Mouse (Mus musculus): ENCODE results near the gene Kcnc1. TPM values are rescaled to one million over a fixed set of nuclear protein-coding genes. Genes with fewer than 3 reads are reported as not detected.

Gene Kcnc1
- polyA plus RNA-seq, 1 experiment from 2014 or later, result not detected

- H3K27ac ChIP-seq (replicated peaks in 1 of 2; ENCODE audit: control insufficient read depth in 1 of 2, insufficient read depth in 1 of 2, low read depth in 2 of 2, low read length in 2 of 2), result no peak overlapping the region
- no peaks in the 10 kb centered on the region for H3K4me1 ChIP-seq (ENCODE audit: control insufficient read depth in 2 of 2, insufficient read depth in 2 of 2, low read length in 2 of 2)
- no peaks in the 10 kb centered on the region for H3K9me3 ChIP-seq (ENCODE audit: control insufficient read depth, low read length)
- H3K4me2 ChIP-seq (ENCODE audit: low read length), result no peak overlapping the region
- 77% methylated on average over 6 of the region's 6 CpGs for WGBS
- no peaks in the 10 kb centered on the region for H3K27me3 ChIP-seq (ENCODE audit: control insufficient read depth, insufficient read depth, low read length)
- no peak overlapping the region for H3K9ac ChIP-seq (ENCODE audit: low read length)
- no peaks in the 10 kb centered on the region for H3K36me3 ChIP-seq (ENCODE audit: control insufficient read depth, insufficient read depth, low read length)
- no peak overlapping the region for H3K4me3 ChIP-seq (ENCODE audit: control insufficient read depth in 1 of 2, insufficient read depth in 1 of 2, low read depth in 1 of 2, low read length in 2 of 2)
- no peak for ATAC-seq (ENCODE audit: insufficient number of reproducible peaks, insufficient read depth, low FRiP score, low read depth)
These were observed 49.6 kb downstream of the Kcnc1 start for GRCm38 (mm10) chr7:46445896-46446295.

GRCm38 (mm10) chr7:46447473-46448165, 51.3 kb downstream of the Kcnc1 start:
- no peaks in the 10 kb centered on the region for H3K4me1 ChIP-seq (ENCODE audit: control insufficient read depth in 2 of 2, insufficient read depth in 2 of 2, low read length in 2 of 2)
- H3K27me3 ChIP-seq (ENCODE audit: control insufficient read depth, insufficient read depth, low read length), result no peaks in the 10 kb centered on the region
- no peak overlapping the region for H3K4me2 ChIP-seq (ENCODE audit: low read length)
- WGBS, result 60% methylated on average over 9 of the region's 9 CpGs
- H3K27ac ChIP-seq (replicated peaks in 1 of 2; ENCODE audit: control insufficient read depth in 1 of 2, insufficient read depth in 1 of 2, low read depth in 2 of 2, low read length in 2 of 2), result no peak overlapping the region
- no peaks in the 10 kb centered on the region for H3K9me3 ChIP-seq (ENCODE audit: control insufficient read depth, low read length)
- no peak overlapping the region for H3K4me3 ChIP-seq (ENCODE audit: control insufficient read depth in 1 of 2, insufficient read depth in 1 of 2, low read depth in 1 of 2, low read length in 2 of 2)
- no peak overlapping the region for H3K9ac ChIP-seq (ENCODE audit: low read length)
- H3K36me3 ChIP-seq (ENCODE audit: control insufficient read depth, insufficient read depth, low read length), result no peaks in the 10 kb centered on the region
- ATAC-seq (ENCODE audit: insufficient number of reproducible peaks, insufficient read depth, low FRiP score, low read depth), result no peak

GRCm38 (mm10) chr7:46448922-46449645, 52.8 kb downstream of the Kcnc1 start:
- H3K27me3 ChIP-seq (ENCODE audit: control insufficient read depth, insufficient read depth, low read length), result no peaks in the 10 kb centered on the region
- no peak overlapping the region for H3K27ac ChIP-seq (replicated peaks in 1 of 2; ENCODE audit: control insufficient read depth in 1 of 2, insufficient read depth in 1 of 2, low read depth in 2 of 2, low read length in 2 of 2)
- WGBS, result 58% methylated on average over 6 of the region's 6 CpGs
- H3K4me2 ChIP-seq (ENCODE audit: low read length), result no peak overlapping the region
- no peak for ATAC-seq (ENCODE audit: insufficient number of reproducible peaks, insufficient read depth, low FRiP score, low read depth)
- H3K36me3 ChIP-seq (ENCODE audit: control insufficient read depth, insufficient read depth, low read length), result no peaks in the 10 kb centered on the region
- H3K4me1 ChIP-seq (ENCODE audit: control insufficient read depth in 2 of 2, insufficient read depth in 2 of 2, low read length in 2 of 2), result no peaks in the 10 kb centered on the region
- H3K9me3 ChIP-seq (ENCODE audit: control insufficient read depth, low read length), result no peaks in the 10 kb centered on the region
- H3K9ac ChIP-seq (ENCODE audit: low read length), result no peak overlapping the region
- H3K4me3 ChIP-seq (ENCODE audit: control insufficient read depth in 1 of 2, insufficient read depth in 1 of 2, low read depth in 1 of 2, low read length in 2 of 2), result no peak overlapping the region

- 42% methylated on average over 10 of the region's 10 CpGs for WGBS
These were observed 57.8 kb downstream of the Kcnc1 start for GRCm38 (mm10) chr7:46453930-46454679.

GRCm38 (mm10) chr7:46457889-46458288, 61.6 kb downstream of the Kcnc1 start:
- WGBS, result 72% methylated on average over 3 of the region's 3 CpGs

More at GRCm38 (mm10) chr7:46453930-46454679, 57.8 kb downstream of the Kcnc1 start:
- no peak for ATAC-seq (ENCODE audit: insufficient number of reproducible peaks, insufficient read depth, low FRiP score, low read depth)
- no peaks in the 10 kb centered on the region for H3K4me1 ChIP-seq (ENCODE audit: control insufficient read depth in 2 of 2, insufficient read depth in 2 of 2, low read length in 2 of 2)
- H3K9me3 ChIP-seq (ENCODE audit: control insufficient read depth, low read length), result no peaks in the 10 kb centered on the region
- no peaks in the 10 kb centered on the region for H3K36me3 ChIP-seq (ENCODE audit: control insufficient read depth, insufficient read depth, low read length)
- H3K27ac ChIP-seq (replicated peaks in 1 of 2; ENCODE audit: control insufficient read depth in 1 of 2, insufficient read depth in 1 of 2, low read depth in 2 of 2, low read length in 2 of 2), result no peak overlapping the region
- no peak overlapping the region for H3K4me2 ChIP-seq (ENCODE audit: low read length)
- H3K4me3 ChIP-seq (ENCODE audit: control insufficient read depth in 1 of 2, insufficient read depth in 1 of 2, low read depth in 1 of 2, low read length in 2 of 2), result no peak overlapping the region
- H3K9ac ChIP-seq (ENCODE audit: low read length), result no peak overlapping the region
- no peaks in the 10 kb centered on the region for H3K27me3 ChIP-seq (ENCODE audit: control insufficient read depth, insufficient read depth, low read length)

GRCm38 (mm10) chr7:46459200-46459599, 62.9 kb downstream of the Kcnc1 start:
- 78% methylated on average over 2 of the region's 2 CpGs for WGBS
- Histone ChIP-seq H3K4me2 (ENCODE audit: low read length) (no peak overlapping the region), H3K4me1 (ENCODE audit: control insufficient read depth in 2 of 2, insufficient read depth in 2 of 2, low read length in 2 of 2) (no peaks in the 10 kb centered on the region), H3K27ac (replicated peaks in 1 of 2; ENCODE audit: control insufficient read depth in 1 of 2, insufficient read depth in 1 of 2, low read depth in 2 of 2, low read length in 2 of 2) (no peak overlapping the region), H3K9ac (ENCODE audit: low read length) (no peak overlapping the region), H3K27me3 (ENCODE audit: control insufficient read depth, insufficient read depth, low read length) (no peaks in the 10 kb centered on the region), H3K9me3 (ENCODE audit: control insufficient read depth, low read length) (no peaks in the 10 kb centered on the region), H3K4me3 (ENCODE audit: control insufficient read depth in 1 of 2, insufficient read depth in 1 of 2, low read depth in 1 of 2, low read length in 2 of 2) (no peak overlapping the region), H3K36me3 (ENCODE audit: control insufficient read depth, insufficient read depth, low read length) (no peaks in the 10 kb centered on the region)
- ATAC-seq (ENCODE audit: insufficient number of reproducible peaks, insufficient read depth, low FRiP score, low read depth), result no peak

More at GRCm38 (mm10) chr7:46457889-46458288, 61.6 kb downstream of the Kcnc1 start:
- no peaks in the 10 kb centered on the region for H3K27me3 ChIP-seq (ENCODE audit: control insufficient read depth, insufficient read depth, low read length)
- H3K9ac ChIP-seq (ENCODE audit: low read length), result no peak overlapping the region
- no peak overlapping the region for H3K27ac ChIP-seq (replicated peaks in 1 of 2; ENCODE audit: control insufficient read depth in 1 of 2, insufficient read depth in 1 of 2, low read depth in 2 of 2, low read length in 2 of 2)
- no peak overlapping the region for H3K4me3 ChIP-seq (ENCODE audit: control insufficient read depth in 1 of 2, insufficient read depth in 1 of 2, low read depth in 1 of 2, low read length in 2 of 2)
- ATAC-seq (ENCODE audit: insufficient number of reproducible peaks, insufficient read depth, low FRiP score, low read depth), result no peak
- no peaks in the 10 kb centered on the region for H3K9me3 ChIP-seq (ENCODE audit: control insufficient read depth, low read length)
- H3K36me3 ChIP-seq (ENCODE audit: control insufficient read depth, insufficient read depth, low read length), result no peaks in the 10 kb centered on the region
- no peak overlapping the region for H3K4me2 ChIP-seq (ENCODE audit: low read length)
- no peaks in the 10 kb centered on the region for H3K4me1 ChIP-seq (ENCODE audit: control insufficient read depth in 2 of 2, insufficient read depth in 2 of 2, low read length in 2 of 2)

- 83% methylated on average over 9 of the region's 9 CpGs for WGBS
- no peaks in the 10 kb centered on the region for H3K9me3 ChIP-seq (ENCODE audit: control insufficient read depth, low read length)
- H3K27me3 ChIP-seq (ENCODE audit: control insufficient read depth, insufficient read depth, low read length), result no peaks in the 10 kb centered on the region
- no peak overlapping the region for H3K4me2 ChIP-seq (ENCODE audit: low read length)
- no peak overlapping the region for H3K27ac ChIP-seq (replicated peaks in 1 of 2; ENCODE audit: control insufficient read depth in 1 of 2, insufficient read depth in 1 of 2, low read depth in 2 of 2, low read length in 2 of 2)
- no peak overlapping the region for H3K9ac ChIP-seq (ENCODE audit: low read length)
- no peak for ATAC-seq (ENCODE audit: insufficient number of reproducible peaks, insufficient read depth, low FRiP score, low read depth)
- no peaks in the 10 kb centered on the region for H3K4me1 ChIP-seq (ENCODE audit: control insufficient read depth in 2 of 2, insufficient read depth in 2 of 2, low read length in 2 of 2)
- H3K4me3 ChIP-seq (ENCODE audit: control insufficient read depth in 1 of 2, insufficient read depth in 1 of 2, low read depth in 1 of 2, low read length in 2 of 2), result no peak overlapping the region
- no peaks in the 10 kb centered on the region for H3K36me3 ChIP-seq (ENCODE audit: control insufficient read depth, insufficient read depth, low read length)
These were observed 63.4 kb downstream of the Kcnc1 start for GRCm38 (mm10) chr7:46459605-46460245.
